Mouse (Mus musculus) heart, adult 8-10 months (tissue): ENCODE results near the gene Retreg2. TPM values are rescaled to one million over a fixed set of nuclear protein-coding genes. Genes with fewer than 3 reads are reported as not detected.

ENCODE experiments used
- DNase-seq: peaks from one replicate; pipeline ENCODE4 v3.0.0; 2022; ENCODE audit warnings: low spot score
- total RNA-seq, 4 experiments: library from RNA; stranded (reverse); gene quantifications; 2 replicates each; pipeline ENCODE4 v1.2.4; 2022

The Retreg2 gene
- total RNA-seq, 4 experiments from 2014 or later = 15.8 to 24.8 (median 20.7) TPM

DNA sequence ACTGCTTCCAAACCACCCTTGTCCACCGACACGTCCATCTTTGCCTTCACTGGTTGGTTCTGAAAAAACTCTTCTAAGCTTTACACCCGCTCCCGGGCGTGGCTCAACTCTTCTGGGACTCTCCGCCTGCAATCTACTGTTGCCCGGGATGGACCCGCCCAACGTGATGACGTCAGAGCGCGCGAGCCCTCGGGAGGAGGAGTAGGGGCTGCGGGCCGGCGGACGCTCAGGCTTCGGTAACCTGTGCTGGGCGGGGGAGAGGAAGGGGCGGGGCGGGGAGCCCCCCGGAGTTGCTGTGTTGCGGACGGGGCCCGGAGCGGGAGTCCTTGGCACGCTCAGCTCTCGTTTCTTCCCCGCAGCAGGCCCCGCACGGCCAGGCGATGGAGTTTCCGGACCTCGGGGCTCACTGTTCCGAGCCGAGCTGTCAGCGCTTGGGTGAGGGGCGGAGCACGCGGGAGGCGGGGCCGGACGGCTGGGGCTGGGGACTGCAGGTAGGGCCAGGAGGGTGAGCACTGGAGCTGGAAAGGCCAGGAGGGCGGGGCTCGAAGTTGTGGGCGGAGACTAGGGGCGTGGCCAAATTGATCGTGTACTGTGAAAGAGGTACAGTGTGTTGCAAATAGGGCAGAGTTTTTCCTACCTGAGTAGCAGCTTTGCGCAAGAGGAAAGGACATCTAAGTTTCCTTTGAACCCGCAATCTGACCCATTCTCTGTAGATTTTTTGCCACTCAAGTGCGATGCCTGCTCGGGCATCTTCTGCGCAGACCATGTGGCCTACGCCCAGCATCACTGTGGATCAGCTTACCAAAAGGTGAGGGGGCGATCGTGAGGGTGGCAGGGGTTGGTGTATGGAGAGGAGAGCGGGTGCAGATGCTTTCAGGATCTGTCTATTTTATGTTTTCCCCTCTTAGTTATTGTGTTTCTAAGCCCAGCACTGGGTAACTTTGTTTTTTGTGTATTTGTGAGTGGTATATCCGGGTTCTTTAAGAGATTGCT, 26.2 kb downstream of the Retreg2 start, which contains the start of gene Zfand2b:
Gene Zfand2b (plus strand): TSS at position 175 of the 993 bp plus-strand sequence.
- DNase-seq = peak; percentile 96

DNA sequence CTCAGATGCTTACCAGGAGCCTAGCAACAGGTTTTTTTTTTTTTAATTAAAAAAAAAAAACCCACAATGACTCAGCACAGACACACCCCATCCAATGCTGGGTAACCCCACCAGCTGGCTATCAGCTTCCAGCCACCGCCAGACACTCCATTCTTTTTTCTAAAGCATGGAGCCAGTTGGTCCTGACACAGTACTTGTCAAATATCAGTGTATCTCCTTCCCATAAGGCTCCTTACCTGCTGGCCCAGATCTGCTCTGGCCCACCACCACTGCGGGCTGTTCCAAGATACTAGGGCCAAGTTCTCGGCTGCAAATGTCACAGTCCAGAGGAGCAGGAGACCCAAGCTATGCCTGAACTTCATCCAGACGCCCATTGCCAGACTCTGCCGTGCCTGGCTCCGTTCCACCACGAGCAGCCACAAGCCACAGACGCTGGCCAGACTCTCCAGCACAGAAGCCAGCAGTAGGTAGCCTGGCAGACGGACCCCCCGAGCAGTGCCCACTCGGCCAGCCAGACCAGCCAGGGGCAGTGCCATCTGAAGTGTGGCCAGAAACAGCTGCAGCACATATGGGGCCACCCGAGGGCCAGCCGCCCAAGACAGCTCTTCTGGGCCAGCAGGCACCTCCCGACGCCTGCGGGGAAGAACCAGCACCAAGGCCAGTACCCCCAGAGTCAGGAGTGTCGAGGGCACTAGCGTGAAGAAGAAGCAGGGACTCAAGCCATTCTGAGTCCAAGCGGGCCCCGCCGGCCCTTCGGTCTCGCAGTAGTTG, 36.9 kb downstream of the Retreg2 start:
- DNase-seq = peak; percentile 27

- peak; percentile 88 for DNase-seq
Observed at GRCm38 (mm10) chr1:75180105-75180590, 37.6 kb downstream of the Retreg2 start, which contains the start of gene Abcb6. Gene Abcb6, minus strand, starts transcription at chr1:75180392.

- DNase-seq = no peak
Observed at GRCm38 (mm10) chr1:75180741-75181140, 38.2 kb downstream of the Retreg2 start.

DNA sequence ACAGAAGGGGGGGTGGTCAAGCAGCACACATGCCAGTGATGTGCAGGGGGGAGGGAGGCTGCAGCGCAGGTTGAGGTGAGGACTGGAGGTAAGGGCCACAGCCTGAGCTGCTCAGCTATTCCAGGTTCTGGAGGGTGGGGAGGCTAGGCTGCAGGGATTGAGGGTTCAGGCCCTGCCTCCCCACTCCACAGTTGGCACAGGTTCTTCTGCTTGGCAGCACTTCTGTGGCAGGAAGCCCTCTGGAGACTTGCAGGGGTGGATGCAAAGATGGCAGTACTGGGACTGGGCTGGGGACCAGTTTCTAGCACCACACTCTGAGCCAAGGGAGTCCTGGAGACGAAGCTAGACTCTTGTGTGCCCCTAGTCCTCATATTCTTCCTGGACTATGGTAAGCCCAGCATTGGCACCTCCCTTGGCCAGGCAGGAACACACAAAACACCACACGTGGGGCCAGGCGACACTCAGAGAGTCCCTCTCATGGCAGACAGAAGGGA, 38.8 kb downstream of the Retreg2 start:
- no peak for DNase-seq

DNA sequence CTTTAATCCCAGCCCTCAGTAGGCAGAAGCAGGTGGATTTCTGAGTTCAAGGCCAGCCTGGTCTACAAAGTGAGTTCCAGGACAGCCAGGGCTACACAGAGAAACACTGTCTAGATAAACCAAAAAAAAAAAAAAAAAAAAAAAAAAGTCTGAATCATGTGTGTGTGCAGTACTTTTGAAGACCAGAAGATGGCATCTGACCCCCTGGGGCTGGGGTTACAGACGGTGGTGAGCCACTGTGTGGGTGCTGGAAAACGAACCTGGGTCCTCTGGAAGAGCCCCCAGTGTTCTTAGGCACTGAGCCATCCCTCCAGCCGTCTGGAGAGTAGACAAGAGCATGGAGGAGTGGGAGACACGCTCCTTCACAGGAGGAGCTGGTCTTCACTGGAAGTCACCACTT, 39.6 kb downstream of the Retreg2 start:
- DNase-seq = no peak

DNA sequence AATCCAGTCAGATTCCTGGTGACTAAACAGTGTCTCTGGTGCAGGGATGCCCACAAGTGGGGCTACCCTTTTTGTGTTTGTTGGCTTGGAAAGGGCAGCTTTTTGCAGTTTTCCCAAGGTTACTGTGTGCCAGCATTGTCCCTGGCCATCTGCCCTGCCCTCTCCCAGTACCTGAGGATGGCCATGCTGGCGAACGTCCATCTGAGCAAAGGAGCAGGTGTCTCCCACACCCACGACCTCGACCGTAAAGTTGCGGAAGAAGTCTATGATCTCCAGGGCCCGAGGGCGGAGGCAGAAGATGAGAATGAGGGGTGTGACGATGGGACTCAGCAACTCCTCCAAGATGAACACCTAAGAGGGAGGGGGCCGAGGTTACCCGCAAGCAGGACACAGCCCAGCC, 42.9 kb downstream of the Retreg2 start:
- no peak for DNase-seq

GRCm38 (mm10) chr1:75187126-75187525, 44.5 kb downstream of the Retreg2 start:
- DNase-seq = no peak

- DNase-seq = no peak
Observed at GRCm38 (mm10) chr1:75187914-75188483, 45.4 kb downstream of the Retreg2 start.

GRCm38 (mm10) chr1:75190577-75190976, 48.0 kb downstream of the Retreg2 start:
- no peak for DNase-seq

DNA sequence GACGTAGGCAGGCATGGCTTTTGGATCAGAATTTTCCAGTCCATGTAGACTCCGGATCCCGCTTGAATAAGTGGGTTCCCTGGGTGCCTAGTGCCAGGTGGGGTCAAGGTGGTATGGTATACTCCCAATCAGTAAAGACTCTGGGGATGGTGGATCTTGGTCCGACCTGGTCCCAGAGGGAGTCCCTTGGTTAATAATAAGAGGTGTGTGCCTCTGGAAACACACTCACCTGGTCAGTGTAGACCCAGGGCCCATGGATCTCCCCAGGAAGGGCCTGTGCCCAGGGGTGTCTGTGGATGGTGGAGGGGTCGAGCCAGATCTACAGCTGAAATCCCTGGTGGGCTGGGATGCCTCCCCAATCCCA, 48.7 kb downstream of the Retreg2 start:
- no peak for DNase-seq

GRCm38 (mm10) chr1:75191622-75192402, 49.2 kb downstream of the Retreg2 start, which contains the start of the genes Ankzf1 and Atg9a:
Gene Ankzf1, plus strand, starts transcription at chr1:75192151.
Gene Atg9a, minus strand, starts transcription at chr1:75192196.
- peak; percentile 98 for DNase-seq

GRCm38 (mm10) chr1:75192452-75192851, 49.9 kb downstream of the Retreg2 start:
- no peak for DNase-seq

Other genes with a start within 250 kb of the Retreg2 start
- not detected for gene Cryba2, start 249.6 kb upstream of the Retreg2 start, total RNA-seq
- not detected for gene Cfap65, start 207.2 kb upstream of the Retreg2 start, total RNA-seq
- under 1 TPM in 1 of 4 experiments, not detected in 3; 0.24 TPM for gene Ihh, start 191.1 kb upstream of the Retreg2 start, total RNA-seq
- 1 to 10 TPM; 3.7 to 5.2 (median 4.6) TPM for gene Nhej1, start 17.6 kb upstream of the Retreg2 start, total RNA-seq
- gene Slc23a3, start 8.9 kb upstream of the Retreg2 start, total RNA-seq = under 1 TPM; 0.53 to 0.71 (median 0.61) TPM
- gene Cnppd1, start 67 bp upstream of the Retreg2 start, total RNA-seq = 10 to 100 TPM; 19.8 to 26.4 (median 21.0) TPM
- gene Zfand2b, start 25.9 kb downstream of the Retreg2 start, total RNA-seq = 10 to 100 TPM; 14.6 to 16.9 (median 15.7) TPM
- 10 to 100 TPM; 24.7 to 34.9 (median 28.8) TPM for gene Abcb6, start 37.6 kb downstream of the Retreg2 start, total RNA-seq
- 10 to 100 TPM in 2 of 4 experiments, 1 to 10 TPM in 2; 7.7 to 13.9 (median 10.2) TPM for gene Ankzf1, start 49.4 kb downstream of the Retreg2 start, total RNA-seq
- 10 to 100 TPM; 67.6 to 77.9 (median 71.6) TPM for gene Atg9a, start 49.4 kb downstream of the Retreg2 start, total RNA-seq
- gene Glb1l, start 68.0 kb downstream of the Retreg2 start, total RNA-seq = 1 to 10 TPM; 1.1 to 4.1 (median 2.3) TPM
- 10 to 100 TPM; 29.3 to 44.0 (median 36.4) TPM for gene Stk16, start 68.1 kb downstream of the Retreg2 start, total RNA-seq
- gene Tuba4a, start 77.1 kb downstream of the Retreg2 start, total RNA-seq = 1,000 to 10,000 TPM in 1 of 4 experiments, 100 to 1,000 TPM in 3; 786 to 1,317 (median 908) TPM
- not detected for gene A630095N17Rik, start 89.3 kb downstream of the Retreg2 start, total RNA-seq
- gene Dnajb2, start 93.6 kb downstream of the Retreg2 start, total RNA-seq = 100 to 1,000 TPM; 102 to 135 (median 117) TPM
- 1 to 10 TPM; 1.4 to 3.2 (median 1.8) TPM for gene Ptprn, start 121.7 kb downstream of the Retreg2 start, total RNA-seq
- gene Resp18, start 135.6 kb downstream of the Retreg2 start, total RNA-seq = not detected
- 10 to 100 TPM; 85.4 to 89.1 (median 86.9) TPM for gene Dnpep, start 175.2 kb downstream of the Retreg2 start, total RNA-seq
- gene Des, start 217.6 kb downstream of the Retreg2 start, total RNA-seq = 1,000 to 10,000 TPM; 1,263 to 1,551 (median 1,367) TPM
- 100 to 1,000 TPM; 131 to 145 (median 137) TPM for gene Speg, start 232.5 kb downstream of the Retreg2 start, total RNA-seq